Mouse (Mus musculus) liver, embryonic 13.5 days (tissue): ENCODE results near the gene Gse1. TPM values are rescaled to one million over a fixed set of nuclear protein-coding genes. Genes with fewer than 3 reads are reported as not detected.

Experiments
- ATAC-seq: fragments of 200-750 bp; cut with Nextera tagmentation; 2 replicates; pipeline ENCODE4 v1.8.0; 2017; ENCODE audit warnings: low read depth, mild to moderate bottlenecking, moderate number of reproducible peaks, moderate library complexity
- DNase-seq: peaks from one replicate; pipeline ENCODE4 v3.0.0; 2022
- H3K27ac ChIP-seq: fragments of 300-500 bp; sonication (generic); 2 replicates; pipeline ENCODE4 v1.5.1; 2015; ENCODE audit warnings: moderate library complexity, mild to moderate bottlenecking, inconsistent platforms
- H3K27me3 ChIP-seq: fragments of 300-500 bp; sonication (generic); 2 replicates; pipeline ENCODE4 v1.6.1; 2015; ENCODE audit warnings: mild to moderate bottlenecking, inconsistent platforms
- H3K36me3 ChIP-seq: fragments of 300-500 bp; sonication (generic); 2 replicates; pipeline ENCODE4 v1.6.1; 2015; ENCODE audit warnings: mild to moderate bottlenecking, inconsistent platforms
- H3K4me1 ChIP-seq: fragments of 300-500 bp; sonication (generic); replicated peaks from 2 replicates; pipeline ENCODE4 v1.6.1; 2015; ENCODE audit warnings: inconsistent platforms
- H3K4me2 ChIP-seq: fragments of 300-500 bp; sonication (generic); 2 replicates; pipeline ENCODE4 v1.6.1; 2015; ENCODE audit warnings: inconsistent platforms, mild to moderate bottlenecking, moderate library complexity
- H3K4me3 ChIP-seq: fragments of 300-500 bp; sonication (generic); replicated peaks from 2 replicates; pipeline ENCODE4 v1.5.1; 2015; ENCODE audit warnings: mild to moderate bottlenecking, inconsistent platforms
- H3K9ac ChIP-seq: fragments of 300-500 bp; sonication (generic); 2 replicates; pipeline ENCODE4 v1.6.1; 2015; ENCODE audit warnings: mild to moderate bottlenecking, inconsistent platforms
- H3K9me3 ChIP-seq: fragments of 300-500 bp; sonication (generic); replicated peaks from 2 replicates; pipeline ENCODE4 v1.6.1; 2016; ENCODE audit warnings: inconsistent platforms
- WGBS: fragments of 180-500 bp; shearing (Covaris S2); methylation state at CpG from one replicate; pipeline ENCODE4 v1.1.7; 2015; ENCODE audit not compliant: insufficient replicate concordance; 5-methylcytosine and 5-hydroxymethylcytosine counted together
- polyA plus RNA-seq: library from polyadenylated mRNA; unstranded; fragments of >200 nt; fragmentation: Nextera tagmentation; extraction: Ambion mirVana; gene quantifications from 2 replicates; pipeline ENCODE4 v1.2.1, GENCODE M21; 2015

Gene Gse1
- polyA plus RNA-seq, 1 experiment from 2014 or later, result 8.3 TPM

- H3K36me3 ChIP-seq, result no peaks in the 10 kb centered on the region
- H3K9me3 ChIP-seq, result no peaks in the 10 kb centered on the region
- H3K27me3 ChIP-seq, result peaks cover 73% of the 10 kb centered on the region
- no peak for ATAC-seq
- H3K9ac ChIP-seq, result 0 out of 2 replicates have a peak overlapping the region, but pooled peaks have one; percentile 24
- H3K4me1 ChIP-seq, result peaks cover 66% of the 10 kb centered on the region
- 65% methylated on average over 6 of the region's 6 CpGs for WGBS
- H3K4me2 ChIP-seq, result peak overlapping the region; percentile 40; the same call in 1 of the 2 replicates
- 0 out of 2 replicates have a peak overlapping the region, but pooled peaks have one; percentile 3 for H3K27ac ChIP-seq
- H3K4me3 ChIP-seq, result no peak overlapping the region
- DNase-seq, result no peak
Observed at GRCm38 (mm10) chr8:120462611-120463010, 234.4 kb downstream of the Gse1 start.

- 82% methylated on average over 7 of the region's 9 CpGs for WGBS
- Histone ChIP-seq H3K4me3 (no peak overlapping the region), H3K4me1 (peaks cover 63% of the 10 kb centered on the region), H3K27ac (no peak overlapping the region), H3K36me3 (no peaks in the 10 kb centered on the region), H3K4me2 (no peak overlapping the region), H3K9me3 (no peaks in the 10 kb centered on the region), H3K27me3 (peaks cover 74% of the 10 kb centered on the region), H3K9ac (no peak overlapping the region)
- DNase-seq (no peak), ATAC-seq (no peak)
Observed at GRCm38 (mm10) chr8:120463918-120464584, 235.8 kb downstream of the Gse1 start.

- Histone ChIP-seq H3K27me3 (peaks cover 72% of the 10 kb centered on the region), H3K4me2 (no peak overlapping the region), H3K9ac (no peak overlapping the region), H3K9me3 (no peaks in the 10 kb centered on the region), H3K27ac (no peak overlapping the region), H3K4me1 (peaks cover 61% of the 10 kb centered on the region), H3K4me3 (no peak overlapping the region), H3K36me3 (no peaks in the 10 kb centered on the region)
- 60% methylated on average over 4 of the region's 4 CpGs for WGBS
- DNase-seq (no peak), ATAC-seq (no peak)
Observed at GRCm38 (mm10) chr8:120464585-120464937, 236.3 kb downstream of the Gse1 start.

- Histone ChIP-seq H3K4me3 (no peak overlapping the region), H3K9ac (no peak overlapping the region), H3K36me3 (no peaks in the 10 kb centered on the region), H3K4me1 (peaks cover 56% of the 10 kb centered on the region), H3K27me3 (peaks cover 60% of the 10 kb centered on the region), H3K4me2 (no peak overlapping the region), H3K27ac (no peak overlapping the region), H3K9me3 (no peaks in the 10 kb centered on the region)
- DNase-seq (no peak), ATAC-seq (no peak)
- WGBS, result 54% methylated on average over 8 of the region's 8 CpGs
Observed at GRCm38 (mm10) chr8:120465710-120466109, 237.5 kb downstream of the Gse1 start.

- H3K36me3 ChIP-seq, result no peaks in the 10 kb centered on the region
- peaks cover 57% of the 10 kb centered on the region for H3K4me1 ChIP-seq
- ATAC-seq (no peak), DNase-seq (no peak)
- WGBS, result 42% methylated on average over 10 of the region's 10 CpGs
- H3K9ac ChIP-seq, result no peak overlapping the region
- H3K4me2 ChIP-seq, result no peak overlapping the region
- H3K4me3 ChIP-seq, result no peak overlapping the region
- peaks cover 55% of the 10 kb centered on the region for H3K27me3 ChIP-seq
- no peak overlapping the region for H3K27ac ChIP-seq
- H3K9me3 ChIP-seq, result no peaks in the 10 kb centered on the region
Observed at GRCm38 (mm10) chr8:120466266-120466665, 238.0 kb downstream of the Gse1 start.

GRCm38 (mm10) chr8:120467598-120467997 is 239.3 kb downstream of the Gse1 start:
- Histone ChIP-seq H3K36me3 (no peaks in the 10 kb centered on the region), H3K4me1 (peaks cover 57% of the 10 kb centered on the region), H3K27me3 (peaks cover 43% of the 10 kb centered on the region)

GRCm38 (mm10) chr8:120470170-120470569 is 241.9 kb downstream of the Gse1 start:
- H3K4me1 ChIP-seq, result peaks cover 62% of the 10 kb centered on the region
- no peak overlapping the region for H3K9ac ChIP-seq
- H3K4me3 ChIP-seq, result no peak overlapping the region
- WGBS, result 80% methylated on average over 12 of the region's 12 CpGs
- H3K9me3 ChIP-seq, result no peaks in the 10 kb centered on the region
- ATAC-seq, result no peak
- H3K27me3 ChIP-seq, result peaks cover 28% of the 10 kb centered on the region
- H3K36me3 ChIP-seq, result no peaks in the 10 kb centered on the region
- H3K27ac ChIP-seq, result no peak overlapping the region
- no peak overlapping the region for H3K4me2 ChIP-seq
- DNase-seq, result no peak

More at GRCm38 (mm10) chr8:120467598-120467997, 239.3 kb downstream of the Gse1 start:
- H3K9me3 ChIP-seq, result no peaks in the 10 kb centered on the region
- DNase-seq (no peak), ATAC-seq (no peak)
- H3K4me3 ChIP-seq, result no peak overlapping the region
- H3K4me2 ChIP-seq, result no peak overlapping the region
- H3K9ac ChIP-seq, result no peak overlapping the region
- H3K27ac ChIP-seq, result no peak overlapping the region
- 86% methylated on average over 7 of the region's 7 CpGs for WGBS

GRCm38 (mm10) chr8:120471166-120471565 is 242.9 kb downstream of the Gse1 start:
- Histone ChIP-seq H3K36me3 (no peaks in the 10 kb centered on the region), H3K27ac (no peak overlapping the region), H3K4me2 (no peak overlapping the region), H3K4me1 (peaks cover 63% of the 10 kb centered on the region), H3K9ac (no peak overlapping the region; the same call in 1 of the 2 replicates), H3K27me3 (peaks cover 26% of the 10 kb centered on the region), H3K9me3 (no peaks in the 10 kb centered on the region), H3K4me3 (no peak overlapping the region)
- DNase-seq (peak; percentile 73), ATAC-seq (no peak)
- 8% methylated on average over 7 of the region's 7 CpGs for WGBS

- Histone ChIP-seq H3K27me3 (peaks cover 21% of the 10 kb centered on the region), H3K4me1 (peaks cover 63% of the 10 kb centered on the region)
Observed at GRCm38 (mm10) chr8:120471752-120472151, 243.5 kb downstream of the Gse1 start.

GRCm38 (mm10) chr8:120472230-120472629 is 244.0 kb downstream of the Gse1 start:
- peaks cover 68% of the 10 kb centered on the region for H3K4me1 ChIP-seq
- no peak for ATAC-seq
- 68% methylated on average over 16 of the region's 16 CpGs for WGBS

More at GRCm38 (mm10) chr8:120471752-120472151, 243.5 kb downstream of the Gse1 start:
- 44% methylated on average over 2 of the region's 2 CpGs for WGBS
- Histone ChIP-seq H3K9ac (no peak overlapping the region), H3K27ac (no peak overlapping the region; the same call in 1 of the 2 replicates), H3K4me2 (no peak overlapping the region), H3K36me3 (no peaks in the 10 kb centered on the region), H3K4me3 (no peak overlapping the region), H3K9me3 (no peaks in the 10 kb centered on the region)
- ATAC-seq (no peak), DNase-seq (no peak)

GRCm38 (mm10) chr8:120473729-120474364 is 245.6 kb downstream of the Gse1 start:
- Histone ChIP-seq H3K4me3 (no peak overlapping the region), H3K36me3 (no peaks in the 10 kb centered on the region), H3K27me3 (0 out of 2 replicates have a peak, but pooled peaks cover 3% of the 10 kb centered on the region), H3K27ac (peak overlapping the region; percentile 87), H3K9me3 (no peaks in the 10 kb centered on the region), H3K4me1 (peaks cover 84% of the 10 kb centered on the region), H3K4me2 (no peak overlapping the region), H3K9ac (peak overlapping the region; percentile 64; the same call in 1 of the 2 replicates)
- no peak for DNase-seq
- no peak for ATAC-seq
- 69% methylated on average over 13 of the region's 13 CpGs for WGBS

More at GRCm38 (mm10) chr8:120472230-120472629, 244.0 kb downstream of the Gse1 start:
- DNase-seq, result no peak
- no peaks in the 10 kb centered on the region for H3K9me3 ChIP-seq
- no peak overlapping the region for H3K4me2 ChIP-seq
- H3K36me3 ChIP-seq, result no peaks in the 10 kb centered on the region
- no peak overlapping the region for H3K4me3 ChIP-seq
- H3K27ac ChIP-seq, result no peak overlapping the region
- peaks cover 16% of the 10 kb centered on the region for H3K27me3 ChIP-seq
- H3K9ac ChIP-seq, result no peak overlapping the region
